Comparison of ENCODE assay signal across 13 mouse cellular contexts in genomic region chr9:69087325-69087724, GRCm38 (mm10).
"Had no signal": no experiment of that assay in that cellular context is flagged by ENCODE, and none has a peak within 500 bp of the region (broad histone marks: within the 10 kb centered on the region; RNA-seq: fewer than 3 reads in every experiment).

No protein-coding gene starts in this region.

- DNase-seq: kidney, adult 18-20 months; kidney, postnatal 10 days; kidney, postnatal 4 days; left cerebral cortex, postnatal 4 days; lung, adult 2 months; lung, postnatal 36 days; thymus, postnatal 36 days had no signal

- ATAC-seq: intestine, embryonic 15.5 days; lung, postnatal 0 days; midbrain, embryonic 15.5 days had no signal

- H3K27ac ChIP-seq: intestine, embryonic 15.5 days; layer of hippocampus, adult 2 months; midbrain, embryonic 15.5 days; neural tube, embryonic 12.5 days had no signal

- H3K4me3 ChIP-seq: intestine, embryonic 15.5 days; layer of hippocampus, adult 2 months; midbrain, embryonic 15.5 days; neural tube, embryonic 12.5 days had no signal

- H3K4me2 ChIP-seq: intestine, embryonic 15.5 days; midbrain, embryonic 11.5 days; midbrain, embryonic 15.5 days; neural tube, embryonic 12.5 days had no signal

- H3K36me3 ChIP-seq: intestine, embryonic 15.5 days; midbrain, embryonic 15.5 days; neural tube, embryonic 12.5 days had no signal

- H3K9ac ChIP-seq: intestine, embryonic 15.5 days; midbrain, embryonic 15.5 days; neural tube, embryonic 12.5 days had no signal

- H3K9me3 ChIP-seq: intestine, embryonic 15.5 days; midbrain, embryonic 15.5 days; neural tube, embryonic 12.5 days had no signal

- H3K27me3 ChIP-seq: intestine, embryonic 15.5 days; midbrain, embryonic 15.5 days had no signal
